Mouse (Mus musculus): ENCODE measurements at regions not wholly inside any gene's neighbourhood (a gene's known extent, or its start where the extent isn't known, plus 50 kb on each side); places are given as distances from the start of the nearest gene placed in this dataset.

DNA sequence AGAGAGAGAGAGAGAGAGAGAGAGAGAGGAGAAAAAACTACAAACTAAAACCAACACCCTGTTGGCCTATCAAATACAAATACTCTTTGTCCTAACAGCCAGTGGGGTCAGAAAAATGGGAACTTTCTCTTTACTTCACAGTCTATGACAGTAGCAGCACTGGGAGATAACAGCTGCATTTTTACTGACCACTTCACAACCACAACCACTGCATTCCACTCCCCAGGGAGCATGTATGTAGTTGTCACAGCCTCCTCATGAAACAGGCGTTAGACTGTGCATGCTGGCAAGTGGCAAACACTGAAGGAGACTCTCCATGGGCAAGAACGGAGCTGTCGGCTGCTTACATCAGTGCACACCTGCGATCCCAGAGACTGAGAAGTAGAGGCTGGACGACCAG lies 196.2 kb upstream of the Jmjd1c start:
- TF ChIP-seq CTCF (IDR thresholded peaks at IDR 0.05; ENCODE audit: low read depth) (no peak), EP300 (IDR thresholded peaks at IDR 0.05; ENCODE audit: low read depth) (no peak)

Data from liver, embryonic 14.5 days (tissue).